Mouse (Mus musculus): ENCODE results near the gene Dpy19l1.

DNA sequence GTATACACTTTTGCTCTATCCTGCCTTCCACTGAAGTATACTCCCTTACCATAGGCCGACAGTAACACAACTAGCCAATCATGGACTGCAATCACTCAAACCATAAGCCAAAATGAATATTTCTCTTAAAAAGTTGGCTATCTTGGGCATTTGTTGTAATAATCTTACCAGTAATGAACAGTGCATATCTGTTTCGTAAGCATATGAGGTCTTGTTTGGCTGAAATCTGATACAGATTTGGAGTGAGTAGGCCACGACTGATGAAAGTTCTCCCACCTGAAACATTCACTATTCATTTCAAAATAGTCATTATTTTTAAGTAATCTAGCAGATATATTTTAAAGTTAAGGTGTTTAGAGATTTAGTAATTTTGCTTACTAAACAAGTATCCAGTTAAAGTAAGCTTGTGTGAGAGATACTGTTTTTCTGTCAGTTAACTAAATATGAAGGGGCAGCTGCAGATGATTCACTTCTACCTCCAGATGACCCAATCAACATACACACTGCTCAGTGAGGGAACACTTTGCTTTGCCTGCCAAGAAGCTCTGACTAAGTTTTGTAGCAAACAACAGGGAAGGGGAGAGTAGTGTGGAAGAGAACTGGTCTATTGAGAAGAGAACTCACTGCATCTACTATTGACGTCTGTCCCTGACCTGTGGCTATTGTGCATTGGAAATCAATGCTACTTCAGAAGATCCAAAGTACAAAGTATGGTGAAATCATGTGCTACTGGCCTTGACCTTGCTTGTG, 8.6 kb upstream of the Dpy19l1 start:
- TF ChIP-seq CTCF (IDR thresholded peaks at IDR 0.05; ENCODE audit: low read depth) (no peak), EP300 (IDR thresholded peaks at IDR 0.05; ENCODE audit: low read depth) (no peak)
